8 mouse cellular contexts compared by ENCODE assay signal in the genomic region with DNA sequence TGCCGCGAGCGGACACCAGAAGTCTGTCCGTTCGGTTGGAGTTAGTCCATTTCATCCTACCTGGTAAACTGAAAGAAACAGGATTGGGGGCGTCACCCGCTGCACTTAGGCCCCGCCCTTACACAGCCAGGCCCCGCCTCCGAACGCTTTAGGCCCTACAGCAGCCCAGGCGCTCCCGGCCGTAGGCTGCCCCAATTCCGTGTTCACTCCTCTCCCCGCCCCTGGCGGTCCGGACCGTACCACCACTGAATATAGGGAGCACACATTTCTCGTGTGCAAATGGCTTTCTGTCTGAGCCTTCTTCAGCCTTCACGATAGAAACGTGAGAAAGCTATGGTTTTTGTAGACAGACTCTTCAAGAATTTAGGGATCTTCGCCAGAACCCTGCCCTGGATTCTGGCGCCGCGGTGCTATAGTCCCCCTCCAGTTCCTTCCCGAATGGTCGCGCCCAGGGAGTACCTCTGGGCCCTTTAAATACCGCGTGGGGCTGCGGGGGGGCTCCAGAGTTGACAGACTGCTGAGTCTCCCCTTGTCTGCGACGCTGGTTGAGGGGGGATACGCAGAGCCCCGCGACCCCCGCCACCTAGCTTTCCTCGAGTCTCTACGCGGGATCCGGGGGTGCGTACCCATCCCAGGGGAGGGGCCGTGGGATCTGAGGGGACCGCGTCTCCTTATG. TPM values are rescaled to one million over a fixed set of nuclear protein-coding genes. Genes with fewer than 3 reads are reported as not detected.
A peak's percentile ranks its signal among the peaks of the same experiment; 100 is the strongest.
DNase-seq lines count a peak whose midpoint lies in the region; ATAC-seq lines count a peak whose summit lies in the region.

A gene (plus strand): TSS at position 232 of the 676 bp plus-strand sequence.

- peak; percentile 94 for DNase-seq in c-Kit-negative CD71-positive TER-119-positive erythroid progenitor cells, embryonic 14.5 days (ENCODE audit: low read depth, low spot score)
- DNase-seq in fibroblast of lung, adult 2 months (ENCODE audit: low read depth): peak; percentile 87
- DNase-seq in kidney, postnatal 14 days: peak; percentile 97
- DNase-seq in liver, embryonic 13.5 days: peak; percentile 89
- peak; percentile 88 for DNase-seq in neural tube, embryonic 10.5 days (ENCODE audit: extremely low spot score, low spot score)

- H3K4me3 ChIP-seq in heart, embryonic 14.5 days (ENCODE audit: control insufficient read depth in 1 of 2, insufficient read depth in 1 of 2, low read depth in 1 of 2, low read length in 2 of 2): peak within 1 kb of the TSS; percentile 92 to 98
- H3K4me3 ChIP-seq in liver, embryonic 13.5 days (replicated peaks): peak within 1 kb of the TSS; percentile 89
- H3K4me3 ChIP-seq in stomach, embryonic 16.5 days (replicated peaks; ENCODE audit: low read length): peak within 1 kb of the TSS; percentile 91

- under 1% methylated on average over 37 of the region's 46 CpGs for WGBS in heart, embryonic 14.5 days
- WGBS in liver, embryonic 13.5 days (ENCODE audit: insufficient replicate concordance): under 1% methylated on average over 46 of the region's 46 CpGs
- WGBS in stomach, embryonic 16.5 days: under 1% methylated on average over 46 of the region's 46 CpGs

- peak within 1 kb of the TSS; percentile 82 for H3K9ac ChIP-seq in heart, embryonic 14.5 days (ENCODE audit: low read length)
- H3K9ac ChIP-seq in liver, embryonic 13.5 days: peak within 1 kb of the TSS; percentile 85
- peak within 1 kb of the TSS; percentile 80 for H3K9ac ChIP-seq in stomach, embryonic 16.5 days (ENCODE audit: low read length)

- H3K27me3 ChIP-seq in heart, embryonic 14.5 days (ENCODE audit: control insufficient read depth, insufficient read depth, low read length): no peaks in the 10 kb centered on the region
- no peaks in the 10 kb centered on the region for H3K27me3 ChIP-seq in liver, embryonic 13.5 days
- no peaks in the 10 kb centered on the region for H3K27me3 ChIP-seq in stomach, embryonic 16.5 days (ENCODE audit: control insufficient read depth, insufficient read depth, low read length)

- H3K4me2 ChIP-seq in heart, embryonic 14.5 days (ENCODE audit: low read length): peak within 1 kb of the TSS; percentile 88
- H3K4me2 ChIP-seq in liver, embryonic 13.5 days: peak within 1 kb of the TSS; percentile 95
- H3K4me2 ChIP-seq in stomach, embryonic 16.5 days (ENCODE audit: low read depth, low read length): peak within 1 kb of the TSS; percentile 87

- H3K27ac ChIP-seq in heart, embryonic 14.5 days (replicated peaks in 1 of 2; ENCODE audit: control insufficient read depth in 1 of 2, insufficient read depth in 1 of 2, low read depth in 2 of 2, low read length in 2 of 2): peak within 1 kb of the TSS; percentile 69 to 92
- peak within 1 kb of the TSS; percentile 96 for H3K27ac ChIP-seq in liver, embryonic 13.5 days
- peak within 1 kb of the TSS; percentile 87 for H3K27ac ChIP-seq in stomach, embryonic 16.5 days (ENCODE audit: low read length)

- H3K4me1 ChIP-seq in heart, embryonic 14.5 days (ENCODE audit: control insufficient read depth in 2 of 2, insufficient read depth in 2 of 2, low read length in 2 of 2): peaks cover 10 to 27% of the 10 kb centered on the region in 2 experiments
- peaks cover 66% of the 10 kb centered on the region for H3K4me1 ChIP-seq in liver, embryonic 13.5 days (replicated peaks)
- peaks cover 17% of the 10 kb centered on the region for H3K4me1 ChIP-seq in stomach, embryonic 16.5 days (ENCODE audit: control insufficient read depth, insufficient read depth, low read length)

- ATAC-seq in CD4-positive, CD25-positive, alpha-beta regulatory T cell, adult 4 months: peak; percentile 85
- ATAC-seq in heart, embryonic 14.5 days (ENCODE audit: insufficient number of reproducible peaks, insufficient read depth, low FRiP score, low read depth): peak; percentile 97
- peak; percentile 94 for ATAC-seq in liver, embryonic 13.5 days (ENCODE audit: low read depth)
- ATAC-seq in stomach, embryonic 16.5 days (ENCODE audit: insufficient read depth, low FRiP score): peak; percentile 99

- no peaks in the 10 kb centered on the region for H3K36me3 ChIP-seq in heart, embryonic 14.5 days (ENCODE audit: control insufficient read depth, insufficient read depth, low read length)
- no peaks in the 10 kb centered on the region for H3K36me3 ChIP-seq in liver, embryonic 13.5 days
- no peaks in the 10 kb centered on the region for H3K36me3 ChIP-seq in stomach, embryonic 16.5 days (ENCODE audit: control insufficient read depth, insufficient read depth, low read length)

- no peaks in the 10 kb centered on the region for H3K9me3 ChIP-seq in heart, embryonic 14.5 days (ENCODE audit: control insufficient read depth, low read length)
- H3K9me3 ChIP-seq in liver, embryonic 13.5 days (replicated peaks): no peaks in the 10 kb centered on the region
- no peaks in the 10 kb centered on the region for H3K9me3 ChIP-seq in stomach, embryonic 16.5 days (replicated peaks; ENCODE audit: control insufficient read depth, low read length)

RNA-seq across cellular contexts. Expression of the gene that starts here (rescaled TPM):
- 100 to 1,000 TPM; 235 to 261 TPM for polyA plus RNA-seq in CD4-positive, CD25-positive, alpha-beta regulatory T cell, adult 4 months (2017; shearing (Covaris generic))
- polyA plus RNA-seq in heart, embryonic 14.5 days (2014; fragmentation: Nextera tagmentation; extraction: Ambion mirVana): 36.2 and 36.6 TPM in 2 replicates
- polyA plus RNA-seq in liver, embryonic 13.5 days (2015; fragmentation: Nextera tagmentation; extraction: Ambion mirVana): 39.0 and 46.5 TPM in 2 replicates
- polyA plus RNA-seq in stomach, embryonic 16.5 days (2015; fragmentation: Nextera tagmentation; extraction: Ambion mirVana): 25.7 and 28.9 TPM in 2 replicates

Comparison
In these comparisons a context has a peak if more than half of its experiments do, and no peak if none do; other contexts are left out.
1. Peak in every context shown above with its lines: DNase-seq, ATAC-seq, H3K4me3 ChIP-seq and H3K27ac ChIP-seq.